Comparison of ENCODE assay signal across 21 mouse cellular contexts in genomic region chr10:88351411-88352103, GRCm38 (mm10). TPM values are rescaled to one million over a fixed set of nuclear protein-coding genes. Genes with fewer than 3 reads are reported as not detected.
DNase-seq lines count a peak whose midpoint lies in the region; ATAC-seq and TF ChIP-seq lines count a peak whose summit lies in the region.
"Had no signal": no experiment of that assay in that cellular context is flagged by ENCODE, and none has a peak within 500 bp of the region (broad histone marks: within the 10 kb centered on the region; RNA-seq: fewer than 3 reads in every experiment).

No protein-coding gene starts in this region.

- TF ChIP-seq RAD21 in MEL (IDR thresholded peaks at IDR 0.05; ENCODE audit: low read depth, low read length): no peak

- 0 out of 2 replicates have a peak overlapping the region, but pooled peaks have one; percentile 27 for H3K9ac ChIP-seq in lung, embryonic 16.5 days (ENCODE audit: low read length)
- no peak overlapping the region for H3K9ac ChIP-seq in MEL (ENCODE audit: control insufficient read depth, low read depth, low read length, poor library complexity, severe bottlenecking)
- H3K9ac ChIP-seq in intestine, embryonic 15.5 days: no peak overlapping the region
- H3K9ac ChIP-seq: embryonic facial prominence, embryonic 13.5 days; forebrain, embryonic 12.5 days; heart, embryonic 12.5 days; hindbrain, embryonic 15.5 days had no signal

- peaks cover 23% of the 10 kb centered on the region for H3K4me1 ChIP-seq in lung, embryonic 16.5 days (replicated peaks; ENCODE audit: control insufficient read depth, insufficient read depth, low read length)
- peaks cover 0 to 8% of the 10 kb centered on the region in 2 experiments; a peak in 1 of 4 replicates for H3K4me1 ChIP-seq in MEL (ENCODE audit: control insufficient read depth in 1 of 2, insufficient read depth in 2 of 2, low read length in 2 of 2)
- H3K4me1 ChIP-seq in intestine, embryonic 15.5 days (replicated peaks): peaks cover 3% of the 10 kb centered on the region; the same call in 1 of the 2 replicates

- DNase-seq in lung, adult 18-20 months: no peak
- peak; percentile 47 for DNase-seq in MEL (ENCODE audit: low read depth, low spot score)
- DNase-seq in heart, adult 8-10 months (ENCODE audit: low spot score): no peak
- DNase-seq: adrenal gland, postnatal 10 days; B cell, adult 2 months; cerebellum, adult 11 months; cerebellum, adult 8-10 months; cerebellum, postnatal 14 days; gastrocnemius, postnatal 10 days; heart, adult 2 months had no signal

- peak; percentile 60 to 70 for TF ChIP-seq EP300 in MEL (IDR thresholded peaks at IDR 0.05; ENCODE audit: low read depth in 1 of 2, low read length in 2 of 2)

- 41% methylated on average over 5 of the region's 5 CpGs for WGBS in lung, embryonic 16.5 days
- WGBS in intestine, embryonic 15.5 days: 68% methylated on average over 5 of the region's 5 CpGs

- peak overlapping the region; percentile 10 for H3K27ac ChIP-seq in lung, embryonic 16.5 days (ENCODE audit: low read length)
- H3K27ac ChIP-seq in MEL (ENCODE audit: control insufficient read depth, low read depth, low read length): no peak overlapping the region
- H3K27ac ChIP-seq in intestine, embryonic 15.5 days: no peak overlapping the region
- H3K27ac ChIP-seq: embryonic facial prominence, embryonic 13.5 days; forebrain, embryonic 12.5 days; heart, adult 2 months; hindbrain, embryonic 10.5 days; hindbrain, embryonic 15.5 days had no signal

- no peaks in the 10 kb centered on the region for H3K9me3 ChIP-seq in lung, embryonic 16.5 days (ENCODE audit: control insufficient read depth, low read length)
- no peaks in the 10 kb centered on the region for H3K9me3 ChIP-seq in MEL (replicated peaks; ENCODE audit: insufficient read depth, low read length)
- no peaks in the 10 kb centered on the region for H3K9me3 ChIP-seq in intestine, embryonic 15.5 days
- H3K9me3 ChIP-seq: embryonic facial prominence, embryonic 13.5 days; forebrain, embryonic 12.5 days; G1E; heart, embryonic 12.5 days; hindbrain, embryonic 10.5 days; hindbrain, embryonic 15.5 days had no signal

- TF ChIP-seq CTCF in MEL (IDR thresholded peaks at IDR 0.05 in 2 of 3, conservative IDR thresholded peaks at IDR 0.05 in 1 of 3; ENCODE audit: control insufficient read depth in 1 of 3, insufficient read depth in 1 of 3, low read depth in 2 of 3, low read length in 3 of 3, poor library complexity in 1 of 3, severe bottlenecking in 1 of 3): no peak

- H3K79me2 ChIP-seq in MEL (ENCODE audit: control insufficient read depth, insufficient read depth, low read length, poor library complexity): no peaks in the 10 kb centered on the region

- no peak for TF ChIP-seq POLR2A in MEL (IDR thresholded peaks at IDR 0.05; ENCODE audit: control insufficient read depth in 1 of 2, insufficient read depth in 1 of 2, low read depth in 1 of 2, low read length in 2 of 2, poor library complexity in 1 of 2)

- H3K4me3 ChIP-seq in lung, embryonic 16.5 days (ENCODE audit: low read length): no peak overlapping the region
- no peak overlapping the region for H3K4me3 ChIP-seq in MEL (ENCODE audit: control insufficient read depth in 1 of 2, insufficient read depth in 1 of 2, low read depth in 2 of 2, low read length in 2 of 2)
- no peak overlapping the region for H3K4me3 ChIP-seq in intestine, embryonic 15.5 days (replicated peaks)
- H3K4me3 ChIP-seq: embryonic facial prominence, embryonic 13.5 days; forebrain, embryonic 12.5 days; heart, adult 2 months; heart, embryonic 12.5 days; hindbrain, embryonic 10.5 days; hindbrain, embryonic 15.5 days had no signal

- peak overlapping the region; percentile 12; the same call in 1 of the 2 replicates for H3K4me2 ChIP-seq in lung, embryonic 16.5 days (ENCODE audit: low read depth, low read length)
- no peak overlapping the region for H3K4me2 ChIP-seq in intestine, embryonic 15.5 days (replicated peaks)
- H3K4me2 ChIP-seq: embryonic facial prominence, embryonic 13.5 days; forebrain, embryonic 12.5 days; heart, embryonic 12.5 days; hindbrain, embryonic 15.5 days had no signal

- no peaks in the 10 kb centered on the region for H3K27me3 ChIP-seq in lung, embryonic 16.5 days (ENCODE audit: control insufficient read depth, insufficient read depth, low read depth, low read length)
- H3K27me3 ChIP-seq in MEL (ENCODE audit: control insufficient read depth in 1 of 2, insufficient read depth in 2 of 2, low read length in 2 of 2): no peaks in the 10 kb centered on the region; a peak in 1 of 4 replicates
- H3K27me3 ChIP-seq in intestine, embryonic 15.5 days (replicated peaks): no peaks in the 10 kb centered on the region

- ATAC-seq in lung, embryonic 16.5 days (ENCODE audit: low read depth): no peak
- peak; percentile 52 for ATAC-seq in granulocyte monocyte progenitor cell, adult 5-6 weeks (replicated peaks; ENCODE audit: poor library complexity, severe bottlenecking)
- no peak for ATAC-seq in intestine, embryonic 15.5 days
- ATAC-seq: CD4-positive, CD25-positive, alpha-beta regulatory T cell, adult 4 months; forebrain, embryonic 16.5 days had no signal

- H3K36me3 ChIP-seq in lung, embryonic 16.5 days (ENCODE audit: control insufficient read depth, insufficient read depth, low read length): no peaks in the 10 kb centered on the region; the same call in 1 of the 2 replicates
- peaks cover 0 to 8% of the 10 kb centered on the region in 2 experiments; a peak in 2 of 4 replicates for H3K36me3 ChIP-seq in MEL (ENCODE audit: control insufficient read depth in 1 of 2, insufficient read depth in 2 of 2, low read length in 2 of 2)
- no peaks in the 10 kb centered on the region for H3K36me3 ChIP-seq in intestine, embryonic 15.5 days
- H3K36me3 ChIP-seq: embryonic facial prominence, embryonic 13.5 days; forebrain, embryonic 12.5 days; G1E; heart, embryonic 12.5 days; hindbrain, embryonic 10.5 days; hindbrain, embryonic 15.5 days had no signal

TF ChIP-seq in MEL, 35 proteins besides CTCF, POLR2A, EP300 and RAD21 (continues in another document):
- TF ChIP-seq MAZ (IDR thresholded peaks at IDR 0.05; ENCODE audit: low read depth, low read length): no peak
- TF ChIP-seq TAL1 (IDR thresholded peaks at IDR 0.05; ENCODE audit: low read length): no peak
- TF ChIP-seq ZNF384 (IDR thresholded peaks at IDR 0.05; ENCODE audit: low read depth, low read length): no peak
- no peak for TF ChIP-seq JUND (IDR thresholded peaks at IDR 0.05; ENCODE audit: low read depth, low read length)
- TF ChIP-seq MEF2A (IDR thresholded peaks at IDR 0.05; ENCODE audit: extremely low read depth, insufficient replicate concordance, low read depth, low read length, poor library complexity, severe bottlenecking): peak; percentile 71; the same call in 1 of the 2 replicates
- TF ChIP-seq ZC3H11A (IDR thresholded peaks at IDR 0.05; ENCODE audit: low read depth, low read length): no peak
- no peak for TF ChIP-seq SIN3A (IDR thresholded peaks at IDR 0.05; ENCODE audit: low read length)
- TF ChIP-seq TBP (IDR thresholded peaks at IDR 0.05; ENCODE audit: low read depth, low read length): no peak
- no peak for TF ChIP-seq MYB (IDR thresholded peaks at IDR 0.05; ENCODE audit: low read depth, low read length)
- TF ChIP-seq NELFE (IDR thresholded peaks at IDR 0.05; ENCODE audit: low read depth, low read length): no peak
- no peak for TF ChIP-seq E2F4 (IDR thresholded peaks at IDR 0.05; ENCODE audit: borderline replicate concordance, low read depth, low read length)
- TF ChIP-seq HCFC1 (IDR thresholded peaks at IDR 0.05; ENCODE audit: low read depth, low read length): no peak
- TF ChIP-seq GABPA (IDR thresholded peaks at IDR 0.05; ENCODE audit: low read depth, low read length): no peak
- TF ChIP-seq ZKSCAN1 (IDR thresholded peaks at IDR 0.05; ENCODE audit: low read depth, low read length): no peak
- no peak for TF ChIP-seq POLR2AphosphoS5 (IDR thresholded peaks at IDR 0.05; ENCODE audit: borderline replicate concordance, low read depth, low read length)
- TF ChIP-seq KAT2A (conservative IDR thresholded peaks at IDR 0.05; ENCODE audit: low read depth, low read length): no peak
- TF ChIP-seq USF2 (IDR thresholded peaks at IDR 0.05; ENCODE audit: borderline replicate concordance in 1 of 2, insufficient read depth in 1 of 2, low read depth in 1 of 2, low read length in 2 of 2): no peak
- TF ChIP-seq MAFK (IDR thresholded peaks at IDR 0.05; ENCODE audit: borderline replicate concordance, low read depth, low read length): no peak
- TF ChIP-seq NRF1 (IDR thresholded peaks at IDR 0.05; ENCODE audit: insufficient read depth, low read depth, low read length, poor library complexity, severe bottlenecking): no peak
- no peak for TF ChIP-seq CHD2 (IDR thresholded peaks at IDR 0.05; ENCODE audit: low read length)
- no peak for TF ChIP-seq BHLHE40 (IDR thresholded peaks at IDR 0.05; ENCODE audit: borderline replicate concordance, low read depth, low read length)
- peak; percentile 44; the same call in 1 of the 2 replicates for TF ChIP-seq ETS1 (IDR thresholded peaks at IDR 0.05; ENCODE audit: low read depth, low read length)
- peak; percentile 64; the same call in 1 of the 2 replicates for TF ChIP-seq RCOR1 (IDR thresholded peaks at IDR 0.05; ENCODE audit: low read depth, low read length)

RNA-seq across cellular contexts. Expression of gene Dram1, which starts 27.3 kb away (rescaled TPM):
- 128 and 151 TPM in 2 replicates for polyA plus RNA-seq in lung, embryonic 16.5 days (2015; fragmentation: Nextera tagmentation; extraction: Ambion mirVana)
- not detected in 2 replicates for total RNA-seq in MEL (2012; rRNA removed)
- under 1 TPM in 1 of 2 experiments, not detected in 1; 0.17 TPM for polyA plus RNA-seq in MEL (2012; ENCODE audit: insufficient read depth in 1 of 2, insufficient read length in 2 of 2, low read depth in 1 of 2, low replicate concordance in 2 of 2, missing spikeins in 1 of 2)
- total RNA-seq in granulocyte monocyte progenitor cell, adult 5-6 weeks (2014; fragmentation: Nextera tagmentation): 21.7 and 34.6 TPM in 2 replicates
- 24.8 and 33.2 TPM in 2 replicates for total RNA-seq in granulocyte monocyte progenitor cell, adult 5-6 weeks (2017)
- polyA plus RNA-seq in intestine, embryonic 15.5 days (2015; fragmentation: Nextera tagmentation; extraction: Ambion mirVana): 3.8 and 4.1 TPM in 2 replicates
- total RNA-seq in heart, adult 8-10 months (2022): 1 to 10 TPM; 2.2 to 4.1 (median 3.2) TPM
- polyA plus RNA-seq: G1E had no signal

RNA-seq across cellular contexts. Expression of gene Gnptab, which starts 27.4 kb away (rescaled TPM):
- polyA plus RNA-seq in lung, embryonic 16.5 days (2015; fragmentation: Nextera tagmentation; extraction: Ambion mirVana): 16.8 and 18.1 TPM in 2 replicates
- 14.2 and 15.1 TPM in 2 replicates for total RNA-seq in MEL (2012; rRNA removed)
- 10 to 100 TPM in 1 of 2 experiments, not detected in 1; 24.1 TPM for polyA plus RNA-seq in MEL (2012; ENCODE audit: insufficient read depth in 1 of 2, insufficient read length in 2 of 2, low read depth in 1 of 2, low replicate concordance in 2 of 2, missing spikeins in 1 of 2)
- 80.5 and 85.2 TPM in 2 replicates for total RNA-seq in granulocyte monocyte progenitor cell, adult 5-6 weeks (2014; fragmentation: Nextera tagmentation)
- total RNA-seq in granulocyte monocyte progenitor cell, adult 5-6 weeks (2017): 53.4 and 62.9 TPM in 2 replicates
- polyA plus RNA-seq in intestine, embryonic 15.5 days (2015; fragmentation: Nextera tagmentation; extraction: Ambion mirVana): 15.9 and 16.3 TPM in 2 replicates
- 10 to 100 TPM; 22.0 to 32.7 (median 25.8) TPM for total RNA-seq in heart, adult 8-10 months (2022)

Comparison
In these comparisons a context has a peak if more than half of its experiments do, and no peak if none do; other contexts are left out.
1. RNA of gene Dram1, which starts 27.3 kb away (total RNA-seq): 21.7 to 34.6 TPM in granulocyte monocyte progenitor cell, adult 5-6 weeks; 2.2 to 4.1 TPM in heart, adult 8-10 months and not detected in MEL; every median in the first group is over 4 times any median in the second.